Mouse (Mus musculus) embryonic fibroblast, embryonic 13.5 days (primary cell): ENCODE data around the gene Phactr3.

ENCODE experiments used
- CTCF ChIP-seq: IDR thresholded peaks from 2 replicates; pipeline ENCODE4 v1.5.1; 2011; ENCODE audit warnings: mild to moderate bottlenecking, control low read depth, low read length, moderate library complexity, borderline replicate concordance; ENCODE audit not compliant: insufficient read depth
- POLR2A ChIP-seq: IDR thresholded peaks from 2 replicates; pipeline ENCODE4 v1.6.1; 2011; ENCODE audit warnings: low read depth, mild to moderate bottlenecking, control low read depth, low read length, moderate library complexity

GRCm38 (mm10) chr2:178304188-178304529, 185.4 kb downstream of the Phactr3 start:
- no peak for TF ChIP-seq POLR2A
- no peak for TF ChIP-seq CTCF
